Mouse (Mus musculus) small intestine, adult 2 months (tissue): ENCODE measurements at regions not wholly inside any gene's neighbourhood (a gene's known extent, or its start where the extent isn't known, plus 50 kb on each side); places are given as distances from the start of the nearest gene placed in this dataset.

Experiments
- CTCF ChIP-seq: fragments of 200-500 bp; IDR thresholded peaks from 2 replicates; pipeline ENCODE4 v1.5.1; 2012; ENCODE audit warnings: low read depth, mild to moderate bottlenecking, control low read depth, inconsistent platforms, low read length, moderate library complexity, mixed read lengths; ENCODE audit not compliant: insufficient replicate concordance, insufficient read length; ENCODE audit errors: extremely low read depth
- POLR2A ChIP-seq: fragments of 200-500 bp; IDR thresholded peaks from 2 replicates; pipeline ENCODE4 v1.6.1; 2012; ENCODE audit warnings: low read depth, mild to moderate bottlenecking, control low read depth, inconsistent platforms, low read length, moderate library complexity

- TF ChIP-seq CTCF = no peak
- no peak for TF ChIP-seq POLR2A
Measured at GRCm38 (mm10) chr14:53777375-53777774, 476.5 kb downstream of the Dad1 start.
